Mouse (Mus musculus) ES-Bruce4 (cell line): ENCODE measurements at regions not wholly inside any gene's neighbourhood (a gene's known extent, or its start where the extent isn't known, plus 50 kb on each side); places are given as distances from the start of the nearest gene placed in this dataset.

Experiments used
- CTCF ChIP-seq: IDR thresholded peaks from one replicate; pipeline ENCODE4 v1.8.1; 2011; ENCODE audit warnings: low read depth, low read length
- EP300 ChIP-seq: IDR thresholded peaks from 2 replicates; pipeline ENCODE4 v1.6.1; 2011; ENCODE audit warnings: low read depth, low read length; ENCODE audit not compliant: insufficient read depth
- POLR2A ChIP-seq: IDR thresholded peaks from one replicate; pipeline ENCODE4 v1.8.1; 2011; ENCODE audit warnings: low read length; ENCODE audit not compliant: insufficient read depth

DNA sequence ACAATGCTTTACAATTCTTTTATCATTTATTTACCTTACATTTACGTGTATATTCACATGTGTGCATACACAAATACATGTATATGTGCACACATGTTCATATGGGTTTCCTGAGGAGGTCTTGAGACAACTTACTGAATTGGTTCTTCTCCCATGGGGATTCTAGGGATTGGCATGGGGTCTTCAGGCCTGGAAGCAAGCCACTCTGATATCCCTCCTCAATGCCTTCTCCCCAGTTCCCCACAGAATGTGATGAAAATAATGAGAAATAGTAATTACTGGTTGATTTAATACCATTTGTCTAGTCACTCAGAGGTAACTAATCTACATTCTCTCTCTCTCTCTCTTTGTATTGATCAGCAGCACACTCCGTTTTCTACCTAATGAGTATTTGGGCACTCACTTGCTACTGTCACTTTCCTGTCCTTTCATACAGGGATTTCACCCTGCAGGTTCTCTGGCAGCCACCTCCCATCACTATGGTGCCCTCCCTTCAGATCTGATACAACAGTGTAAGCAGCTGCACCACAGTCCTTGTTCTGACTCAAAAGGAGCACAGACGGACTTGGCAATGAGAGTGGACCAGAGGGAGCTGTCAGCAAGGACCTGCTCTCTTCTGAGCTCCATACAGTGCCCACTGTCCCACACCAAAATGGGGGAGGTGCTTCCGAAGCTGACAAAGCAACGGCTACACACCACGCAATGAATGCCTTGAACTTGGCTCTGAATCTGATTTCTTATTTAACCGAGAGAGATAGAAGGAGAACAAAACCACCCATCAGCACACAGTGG, 119.2 kb upstream of the Sec61g start:
- TF ChIP-seq CTCF, result no peak
- no peak for TF ChIP-seq POLR2A
- no peak for TF ChIP-seq EP300
